Mouse (Mus musculus) spleen, adult 12 weeks (tissue): ENCODE measurements around the gene Dbp.

Source experiments
- DNase-seq: peaks from one replicate; pipeline ENCODE4 v3.0.0; 2022; ENCODE audit warnings: low spot score

Gene Dbp

GRCm38 (mm10) chr7:45711316-45712021, 6.6 kb downstream of the Dbp start:
- no peak for DNase-seq

DNA sequence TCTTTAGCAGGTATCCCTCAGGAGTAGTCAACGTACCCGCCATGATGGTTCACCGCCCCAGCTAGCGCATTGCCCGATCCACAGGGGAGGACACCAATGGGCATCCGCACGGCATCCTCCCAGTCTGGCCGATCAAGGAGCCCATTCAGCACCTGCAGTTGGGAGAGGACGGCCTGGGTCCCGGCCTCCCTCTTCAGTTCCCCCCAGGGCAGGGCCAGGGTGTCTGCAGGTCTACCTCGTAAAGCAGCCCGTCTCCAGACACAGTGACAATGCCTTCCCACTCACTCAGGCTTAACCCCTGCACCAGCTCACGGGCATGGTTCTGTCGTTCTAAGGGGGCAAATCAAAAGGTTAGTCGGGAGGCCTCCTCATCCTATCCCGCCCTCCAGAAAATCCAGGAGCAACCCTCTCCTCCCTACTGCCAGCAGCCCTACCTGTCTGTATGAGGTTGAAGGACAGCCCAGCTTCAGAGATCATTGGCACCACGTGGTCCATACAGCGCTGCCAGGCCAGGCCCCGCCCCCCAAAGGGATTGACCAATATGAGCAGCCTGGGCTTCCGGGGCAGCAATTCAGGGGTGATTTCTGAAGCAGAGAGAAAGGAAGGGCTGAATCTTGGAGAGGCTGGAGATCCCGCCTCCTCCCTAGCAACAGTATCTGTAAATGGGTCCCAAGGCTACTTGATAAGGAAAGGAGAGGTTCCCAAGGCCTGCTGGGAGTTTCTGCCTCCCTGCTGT, 7.3 kb downstream of the Dbp start:
- no peak for DNase-seq

- DNase-seq, result no peak
Measured at GRCm38 (mm10) chr7:45713396-45713795, 8.5 kb downstream of the Dbp start.

- no peak for DNase-seq
Measured at GRCm38 (mm10) chr7:45713881-45714520, 9.1 kb downstream of the Dbp start.

DNA sequence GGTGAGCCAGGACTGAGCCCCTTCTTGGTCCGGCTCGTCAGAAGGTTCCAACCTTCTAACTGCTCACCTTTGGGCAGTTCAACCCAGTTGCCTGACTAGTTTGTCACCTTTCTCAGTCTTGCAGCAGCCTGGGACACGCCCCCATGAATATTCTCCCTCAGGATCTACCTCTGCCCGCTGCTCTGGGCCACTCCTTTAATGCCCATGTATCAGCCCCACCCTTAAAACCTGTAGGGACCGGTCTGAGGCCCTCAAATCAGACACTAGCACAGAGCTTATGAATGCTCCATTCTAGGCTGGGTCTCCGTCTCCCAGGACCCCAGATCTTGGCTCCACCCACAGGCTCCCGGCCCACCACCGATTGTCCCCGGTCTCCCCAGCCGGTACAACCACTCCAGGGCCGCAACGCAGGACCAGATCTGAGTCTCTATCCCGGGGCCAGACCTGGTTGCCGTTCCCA, 9.8 kb downstream of the Dbp start:
- DNase-seq, result no peak

GRCm38 (mm10) chr7:45715090-45715708, 10.3 kb downstream of the Dbp start, which contains the start of gene Rpl18:
Gene Rpl18 (plus strand): TSS chr7:45715457.
- DNase-seq, result peak; percentile 91

DNA sequence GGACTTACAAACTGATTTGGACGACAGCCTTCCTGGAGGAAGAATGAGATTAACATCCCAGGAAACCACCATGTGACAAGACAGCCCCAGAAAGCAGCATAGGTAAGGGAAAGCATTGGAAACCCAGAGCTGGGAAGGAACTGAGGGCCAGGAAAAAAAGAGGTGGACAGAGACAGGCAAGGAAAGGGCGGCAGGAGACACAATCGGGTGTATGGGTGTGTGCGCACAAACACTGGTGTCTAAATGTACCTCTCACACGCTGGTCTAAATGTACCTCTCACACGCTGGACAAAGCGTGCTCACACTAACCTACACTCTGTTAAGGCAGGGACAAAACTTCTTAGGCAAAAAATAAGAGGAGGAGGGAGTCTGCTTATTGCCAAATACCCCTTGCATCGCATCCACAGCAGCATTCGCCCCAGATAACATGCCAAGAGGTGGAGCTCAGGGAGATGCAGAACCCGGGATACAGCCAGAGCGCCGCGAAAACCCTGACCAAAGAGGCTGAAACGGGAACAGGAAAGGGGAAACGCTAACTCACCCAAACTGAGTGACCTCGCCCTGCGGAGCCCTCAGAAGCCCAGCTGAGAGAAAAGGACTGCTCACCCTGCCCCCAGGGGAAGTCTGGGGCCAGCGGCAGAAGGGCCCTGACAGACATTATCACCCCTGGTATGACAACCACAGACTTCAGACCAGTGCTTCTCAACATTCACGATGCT, 11.0 kb downstream of the Dbp start:
- no peak for DNase-seq

- no peak for DNase-seq
Measured at GRCm38 (mm10) chr7:45716460-45716857, 11.6 kb downstream of the Dbp start.

- no peak for DNase-seq
Measured at GRCm38 (mm10) chr7:45716952-45717917, 12.3 kb downstream of the Dbp start.

- peak; percentile 94 for DNase-seq
Measured at GRCm38 (mm10) chr7:45717918-45718297, 13.0 kb downstream of the Dbp start, which contains the start of gene Sphk2. Gene Sphk2 (minus strand): TSS chr7:45718002.

- DNase-seq, result no peak
Measured at GRCm38 (mm10) chr7:45718331-45718730, 13.4 kb downstream of the Dbp start.

GRCm38 (mm10) chr7:45719180-45719579, 14.3 kb downstream of the Dbp start:
- DNase-seq, result no peak

- no peak for DNase-seq
Measured at GRCm38 (mm10) chr7:45719738-45720412, 15.0 kb downstream of the Dbp start.

DNA sequence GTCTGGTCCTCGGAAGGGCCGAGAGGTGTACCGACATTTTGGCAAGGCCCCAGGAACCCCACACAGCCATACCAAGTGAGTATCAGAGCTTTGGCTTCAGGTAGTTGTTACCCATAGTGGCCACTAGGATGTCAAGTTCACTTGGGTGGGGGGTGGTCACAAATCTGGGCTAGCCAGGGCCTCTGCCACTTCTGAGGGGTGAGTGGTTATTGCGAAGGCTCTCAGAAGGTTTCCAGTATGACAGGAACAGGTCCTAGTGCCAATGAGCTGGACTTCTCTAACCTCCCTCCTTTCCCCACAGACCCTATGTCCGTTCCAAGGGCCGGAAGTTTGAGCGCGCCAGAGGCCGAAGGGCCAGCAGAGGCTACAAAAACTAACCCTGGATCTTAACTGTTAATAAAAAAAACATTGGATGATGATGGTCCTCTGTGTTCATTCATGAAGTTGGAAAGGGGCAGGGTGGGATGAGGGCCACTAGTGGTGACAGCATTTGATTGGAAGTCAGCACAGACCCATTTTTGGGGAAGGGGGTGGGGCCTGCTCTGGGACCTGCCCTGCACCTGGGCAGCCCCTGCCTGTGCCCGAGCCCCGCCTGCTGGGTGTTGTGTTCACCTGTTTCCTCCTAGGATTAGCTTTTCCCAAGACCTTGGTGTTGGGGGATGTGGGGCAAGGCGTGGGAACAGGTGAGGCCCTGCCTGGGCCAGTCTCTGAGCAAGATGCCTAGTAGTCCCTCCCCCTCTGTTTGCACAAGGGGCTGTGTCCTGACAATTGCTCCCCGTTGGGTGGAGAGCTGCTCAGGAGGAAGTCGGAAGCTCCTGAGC, 15.7 kb downstream of the Dbp start, which contains the start of gene Fam83e:
Fam83e (plus strand) TSS at position 800 of the 821 bp plus-strand sequence.
- no peak for DNase-seq

DNA sequence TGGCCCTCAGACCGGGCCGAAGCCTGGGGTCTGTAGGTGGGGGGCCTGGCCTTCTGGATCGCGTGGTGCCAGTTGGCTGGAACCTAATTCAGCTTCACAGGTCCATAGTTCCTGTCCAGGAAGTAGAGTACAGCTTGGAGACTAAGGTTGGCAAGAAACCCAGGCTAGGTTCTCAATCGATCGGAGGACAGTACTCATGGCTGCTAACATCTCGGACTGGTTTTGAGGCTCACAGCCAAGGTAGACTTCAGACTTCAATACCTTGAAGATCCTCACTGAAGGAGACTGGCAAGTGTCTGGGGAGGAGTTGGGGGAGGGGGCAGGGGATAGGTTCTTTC, 16.3 kb downstream of the Dbp start:
- no peak for DNase-seq

- no peak for DNase-seq
Measured at GRCm38 (mm10) chr7:45721642-45722347, 16.9 kb downstream of the Dbp start.

GRCm38 (mm10) chr7:45722348-45722713, 17.4 kb downstream of the Dbp start:
- no peak for DNase-seq

DNA sequence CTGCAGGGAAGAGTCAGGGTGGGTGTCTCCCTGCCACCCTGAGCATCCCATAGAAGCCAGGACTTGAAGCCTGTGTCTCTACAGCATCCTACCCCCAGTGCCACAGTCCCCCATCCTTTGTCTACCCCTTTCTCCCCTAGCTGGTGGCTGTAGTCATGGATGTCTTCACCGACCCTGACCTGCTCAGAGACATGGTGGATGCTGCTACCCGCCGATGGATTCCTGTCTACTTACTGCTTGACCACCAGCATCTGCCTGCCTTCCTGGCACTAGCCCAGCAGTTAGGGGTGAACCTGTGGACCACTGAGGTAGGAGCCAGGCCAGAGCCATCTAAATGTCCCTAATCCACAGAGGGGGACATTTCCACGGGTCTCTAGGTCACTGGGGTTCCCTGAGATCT, 18.4 kb downstream of the Dbp start:
- no peak for DNase-seq

DNA sequence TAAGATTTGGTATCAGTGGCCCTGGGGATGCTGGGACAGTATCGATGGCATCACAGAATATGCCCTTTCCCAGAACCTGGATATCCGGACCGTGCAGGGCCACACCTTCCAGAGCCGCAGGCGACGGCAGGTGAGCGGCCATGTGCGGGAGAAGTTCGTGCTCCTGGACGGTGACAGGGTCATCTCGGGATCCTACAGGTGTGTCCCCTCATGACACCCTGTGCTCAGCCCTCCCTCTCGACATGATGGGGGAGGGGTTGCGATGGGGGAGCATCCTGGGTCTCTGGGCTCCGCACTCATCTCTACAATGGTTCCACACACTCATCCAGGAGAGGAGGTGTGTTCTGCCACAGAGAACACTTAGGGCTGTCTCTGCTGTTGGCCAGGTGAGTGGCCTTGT, 18.9 kb downstream of the Dbp start:
- DNase-seq, result no peak
